Mouse (Mus musculus) left cerebral cortex, postnatal 4 days (tissue): ENCODE measurements around the gene Ovol3. TPM values are rescaled to one million over a fixed set of nuclear protein-coding genes. Genes with fewer than 3 reads are reported as not detected.

Experiments used
- DNase-seq: peaks from one replicate; pipeline ENCODE4 v3.0.0-alpha.2; 2022
- intact Hi-C: fragments of 180-260 bp; cut with DNase I; formaldehyde crosslinking; loops from one replicate; pipeline ENCODE4 v1.15.1; 2025
- total RNA-seq, 2 experiments: library from RNA; stranded (reverse); gene quantifications; 2 replicates each; pipeline ENCODE4 v1.2.3; 2021

Ovol3 gene
- total RNA-seq, 2 experiments from 2014 or later = not detected

DNA sequence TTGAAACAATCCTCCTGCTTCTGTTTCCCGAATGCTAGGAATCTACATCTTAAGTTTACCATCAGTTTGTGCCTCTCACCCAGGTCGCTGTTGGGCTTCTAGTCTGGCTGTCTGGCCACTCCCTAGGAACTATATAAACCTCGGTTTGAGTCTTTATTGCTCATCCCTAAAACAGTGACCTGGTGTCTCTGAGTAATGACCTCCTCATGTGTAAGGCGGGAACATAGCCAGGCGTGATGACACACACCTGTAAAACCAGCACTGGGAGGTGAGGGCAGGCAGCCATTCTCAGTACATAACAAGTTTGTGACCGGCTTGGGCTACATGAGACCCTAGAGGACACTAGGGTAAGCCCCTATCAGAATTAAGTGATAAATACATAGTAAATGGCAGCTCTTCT is 40.1 kb downstream of the Ovol3 start:
- intact Hi-C loops = no loop called here
- DNase-seq = no peak

DNA sequence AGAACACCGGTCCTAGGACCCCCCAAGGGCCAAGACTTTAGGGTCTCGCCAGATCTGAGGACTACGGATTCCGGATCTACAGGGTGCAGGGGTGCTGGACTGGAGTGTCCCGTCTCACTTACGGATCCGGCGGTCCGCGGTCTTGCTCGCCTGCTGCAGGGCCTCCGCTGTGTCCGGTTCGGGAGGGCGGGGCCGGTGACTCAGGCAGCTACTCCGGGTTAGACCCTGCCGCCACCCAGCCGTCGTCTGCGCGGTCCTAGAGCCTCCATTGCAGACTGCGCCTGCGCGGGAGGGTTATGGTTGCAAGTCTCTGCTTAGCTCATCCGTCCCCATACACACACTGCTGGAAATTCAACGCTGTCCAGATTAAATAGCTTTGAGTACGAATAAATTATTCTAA is 40.6 kb downstream of the Ovol3 start:
- intact Hi-C loops = no loop called here
- DNase-seq = peak; percentile 97

DNA sequence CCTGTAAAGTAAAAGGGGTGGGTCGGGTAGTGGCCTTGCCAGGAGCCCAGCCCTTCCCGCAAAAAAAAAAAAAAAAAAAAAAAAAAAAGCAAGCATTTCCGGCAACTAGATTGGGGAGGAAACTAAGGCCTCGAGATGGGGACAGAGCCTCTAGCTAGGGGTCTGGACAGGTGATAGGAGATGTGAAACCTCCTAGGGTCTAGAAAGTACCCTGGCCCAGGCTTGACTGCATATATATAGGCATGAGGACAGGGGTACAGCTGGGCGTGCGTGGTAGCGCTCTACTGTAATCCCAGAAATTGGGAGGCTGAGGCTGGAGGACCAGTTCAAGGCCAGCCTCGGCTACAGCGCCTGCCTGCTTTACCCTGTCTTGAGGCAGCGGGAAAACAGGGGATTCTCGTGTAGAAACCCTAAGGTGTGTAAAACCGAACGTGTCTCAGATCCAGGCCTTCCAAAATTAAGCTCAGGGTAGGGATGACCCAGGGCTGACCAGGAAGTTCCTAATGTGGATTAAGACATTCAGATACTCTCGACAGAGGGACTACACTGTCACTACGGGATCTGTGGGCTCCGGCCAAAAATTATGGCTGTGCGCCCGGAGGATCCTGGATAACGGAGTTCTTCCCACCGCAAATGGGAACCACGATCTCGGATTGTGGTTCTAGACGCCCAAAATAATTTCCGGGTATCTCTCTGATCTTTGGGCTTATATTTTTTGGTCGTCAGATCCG is 41.3 kb downstream of the Ovol3 start:
- intact Hi-C loops = no loop called here
- peak; percentile 56 for DNase-seq

DNA sequence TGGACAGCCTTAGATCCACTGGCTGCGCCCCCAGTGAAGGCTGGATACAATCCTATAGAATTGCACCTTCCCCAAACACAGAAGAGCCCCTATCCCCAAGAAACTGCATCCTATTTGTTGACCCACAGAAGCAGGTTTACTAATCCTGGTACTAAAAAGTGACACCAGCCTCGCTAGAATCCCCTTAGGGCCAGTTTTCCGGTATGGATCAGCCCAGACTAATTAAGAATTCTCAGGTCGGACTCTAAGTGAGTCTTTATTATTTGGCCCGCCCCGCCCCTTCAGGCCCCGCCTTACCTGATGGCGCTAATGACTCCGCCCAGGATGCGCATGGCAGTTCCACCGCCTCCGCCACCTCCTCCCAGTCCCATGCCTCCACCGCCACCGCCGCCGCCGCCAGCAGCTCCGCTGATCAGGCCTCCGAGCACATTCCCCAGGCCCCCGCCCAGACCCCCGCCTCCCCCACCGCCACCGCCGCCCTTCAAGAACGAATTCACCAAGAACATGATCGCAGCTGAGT is 41.9 kb downstream of the Ovol3 start:
- DNase-seq = peak; percentile 73

DNA sequence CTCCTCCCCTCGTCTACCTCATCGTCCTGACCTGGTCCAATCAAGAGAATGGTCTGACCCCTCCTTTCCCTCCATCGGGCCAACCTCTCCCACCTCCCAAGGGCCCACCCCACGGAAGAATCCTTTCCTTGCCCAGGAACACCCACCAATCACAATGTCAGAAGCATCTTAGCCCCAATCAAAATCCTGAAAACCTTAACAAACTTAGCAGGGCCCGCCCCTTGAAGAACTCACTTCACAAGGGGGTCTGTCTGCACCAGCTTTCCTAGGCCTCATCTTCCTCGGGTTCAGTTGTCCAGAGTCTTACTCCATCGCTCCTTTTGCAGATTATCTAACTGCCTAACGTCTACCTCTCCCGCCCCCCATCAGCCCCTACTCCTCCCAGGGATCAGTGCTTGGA is 42.5 kb downstream of the Ovol3 start:
- no peak for DNase-seq
- intact Hi-C loops = no loop called here

More for the DNA sequence above, 41.9 kb downstream of the Ovol3 start:
- intact Hi-C loops = no loop called here

DNA sequence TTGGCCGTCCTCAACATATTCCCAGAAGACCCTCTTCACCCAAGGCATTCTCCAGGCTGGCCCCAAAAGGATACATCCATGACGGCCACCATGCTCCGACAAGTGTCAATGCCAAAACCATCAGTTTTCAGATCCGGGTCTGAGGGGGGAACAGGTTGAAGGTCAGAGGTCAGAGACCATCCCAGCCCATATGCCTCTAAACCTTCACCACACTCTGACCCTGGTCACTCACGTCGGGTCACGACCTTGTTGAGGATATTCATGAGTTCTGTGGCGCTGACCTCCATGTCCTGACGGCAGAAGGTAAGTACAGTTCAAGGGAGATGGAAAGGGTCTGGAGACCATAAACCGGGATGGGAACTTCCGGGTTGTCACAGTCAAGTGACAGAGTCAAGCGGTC is 43.4 kb downstream of the Ovol3 start:
- intact Hi-C loops = no loop called here
- DNase-seq = no peak

DNA sequence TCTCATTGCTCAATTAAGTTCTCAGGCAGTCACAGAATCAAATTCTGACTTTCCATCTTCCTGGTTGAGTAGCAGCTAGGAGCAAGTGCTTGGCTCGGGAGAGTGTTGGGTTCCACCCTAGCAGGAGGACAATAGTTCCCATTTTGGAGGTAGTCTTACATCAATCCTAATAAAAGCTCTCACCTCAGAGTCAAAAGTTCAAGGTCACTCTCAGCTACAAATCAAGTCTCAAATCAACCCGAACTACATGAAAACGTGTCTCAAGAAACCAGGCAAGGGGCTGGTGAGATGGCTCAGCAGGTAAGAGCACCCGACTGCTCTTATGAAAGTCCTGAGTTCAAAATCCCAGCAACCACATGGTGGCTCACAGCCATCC is 46.4 kb downstream of the Ovol3 start:
- intact Hi-C loops = no loop called here

DNA sequence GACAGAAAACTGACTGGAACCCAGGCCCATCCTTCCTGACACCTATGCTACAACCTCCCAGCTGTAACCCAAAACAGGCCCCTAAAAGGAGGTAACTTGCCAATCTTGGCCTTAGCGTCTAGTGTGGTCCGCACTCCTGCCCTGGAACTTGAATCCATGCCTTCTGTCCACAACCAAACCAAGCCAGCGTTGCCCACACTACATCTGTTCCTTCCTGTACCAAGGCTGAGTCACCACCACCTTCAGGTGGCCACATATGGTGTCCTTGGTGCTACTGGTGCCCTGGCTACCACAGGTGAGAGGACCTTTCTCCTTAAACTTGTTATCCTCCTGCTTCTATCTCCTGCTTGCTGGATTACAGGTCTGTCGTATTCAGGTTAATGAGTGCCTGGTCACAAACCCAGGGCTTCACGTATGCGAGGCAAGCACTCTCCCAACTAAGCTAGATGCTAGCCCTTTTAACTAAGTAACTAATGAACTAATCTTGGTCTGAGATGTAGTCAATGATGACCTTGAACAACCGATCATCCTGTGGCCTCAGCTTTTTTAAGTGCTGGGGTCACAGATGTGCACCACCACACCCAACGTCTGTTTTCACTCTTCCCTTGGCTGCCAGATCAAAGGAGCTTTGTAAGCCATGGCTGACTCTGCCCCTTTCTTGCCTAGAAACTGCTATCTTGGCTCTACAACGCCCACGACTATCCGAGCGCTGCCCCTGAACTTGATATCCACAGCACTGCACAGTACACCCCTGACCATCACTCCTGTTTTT is 47.0 kb downstream of the Ovol3 start:
- DNase-seq = no peak
- intact Hi-C loops = no loop called here

More for the DNA sequence above, 46.4 kb downstream of the Ovol3 start:
- no peak for DNase-seq

DNA sequence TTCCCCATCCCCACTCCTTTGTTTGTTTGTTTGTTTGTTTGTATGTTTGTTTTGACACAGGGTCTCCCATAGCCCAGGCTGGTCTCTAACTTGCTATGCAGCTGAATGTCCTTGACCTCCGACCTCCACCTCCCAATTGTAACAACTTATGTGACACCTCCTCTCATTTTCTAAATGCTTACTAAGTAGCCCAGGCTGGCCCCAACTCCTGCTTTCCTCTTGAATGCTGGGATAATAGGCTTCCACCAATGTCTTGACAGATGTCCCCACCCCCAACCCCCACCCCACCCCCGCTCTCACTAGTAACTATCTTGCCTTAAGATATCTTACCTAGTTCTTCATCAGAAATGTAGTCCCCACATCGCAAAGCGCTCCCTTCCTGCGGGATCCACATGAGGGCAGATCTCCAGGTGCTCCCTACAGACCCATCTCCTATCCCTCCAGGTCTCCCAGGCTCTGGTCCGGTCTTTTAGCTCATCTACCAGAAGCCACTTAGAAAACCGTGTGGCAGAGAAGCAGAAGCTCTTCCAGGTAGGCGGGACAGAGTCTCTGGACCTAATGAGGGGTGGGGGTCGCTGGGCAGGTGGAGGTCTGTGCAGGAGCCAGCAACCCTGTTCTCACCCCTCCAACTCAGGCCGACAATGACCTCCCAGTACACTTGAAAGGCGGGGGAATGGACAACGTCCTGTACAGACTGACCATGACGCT is 50.7 kb downstream of the Ovol3 start:
- intact Hi-C loops = loop anchor here (5.0 kb wide), 1 partner anchor 33 kb away; no protein-coding TSS in a partner anchor

DNA sequence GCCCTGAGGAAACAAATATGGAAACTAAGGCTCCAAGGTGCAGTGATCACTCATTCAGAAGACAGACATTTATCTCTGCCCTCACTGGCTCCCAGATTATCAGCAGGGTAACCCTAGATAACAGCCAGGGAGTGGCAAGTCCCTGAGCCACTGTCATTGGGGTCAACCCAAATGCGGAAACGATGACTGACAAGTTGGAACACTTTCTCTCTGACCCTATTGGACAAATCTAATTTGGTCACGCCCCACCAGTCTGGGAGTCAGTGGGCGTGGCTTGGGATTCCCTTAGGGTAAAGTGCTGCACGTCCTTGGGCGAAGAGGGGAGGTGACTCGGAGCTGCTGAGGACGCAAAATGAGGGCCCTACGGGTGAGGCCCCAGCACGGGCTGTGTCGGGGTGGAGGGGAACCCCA is 51.6 kb downstream of the Ovol3 start, which contains the start of gene Cox7a1:
Gene Cox7a1 (plus strand): TSS at position 266 of the 411 bp plus-strand sequence.
- intact Hi-C loops = loop anchor here (5.0 kb wide), 1 partner anchor 33 kb away; no protein-coding TSS in a partner anchor
- DNase-seq = peak; percentile 66

More for the DNA sequence above, 50.7 kb downstream of the Ovol3 start:
- DNase-seq = no peak

Other genes with a start within 250 kb of the Ovol3 start
- gene Zfp14, start 184.3 kb downstream of the Ovol3 start, total RNA-seq = 10 to 100 TPM; 10.9 to 11.5 TPM
- gene Zfp82, start 162.8 kb downstream of the Ovol3 start, total RNA-seq = 1 to 10 TPM; 4.6 to 8.5 TPM
- 1 to 10 TPM in 1 of 2 experiments, not detected in 1; 1.9 TPM for gene Gm26920, start 145.3 kb downstream of the Ovol3 start, total RNA-seq
- 10 to 100 TPM; 12.9 to 17.3 TPM for gene Zfp566, start 145.2 kb downstream of the Ovol3 start, total RNA-seq
- gene Zfp260, start 140.9 kb downstream of the Ovol3 start, total RNA-seq = 10 to 100 TPM; 64.8 to 65.3 TPM
- 10 to 100 TPM; 33.0 to 33.9 TPM for gene Zfp382, start 113.8 kb downstream of the Ovol3 start, total RNA-seq
- 10 to 100 TPM; 66.8 to 68.1 TPM for gene Zfp146, start 66.0 kb downstream of the Ovol3 start, total RNA-seq
- 1 to 10 TPM; 1.5 to 2.0 TPM for gene Cox7a1, start 51.6 kb downstream of the Ovol3 start, total RNA-seq
- 100 to 1,000 TPM; 193 to 198 TPM for gene Capns1, start 36.9 kb downstream of the Ovol3 start, total RNA-seq
- gene Polr2i, start 3.8 kb downstream of the Ovol3 start, total RNA-seq = 10 to 100 TPM; 94.9 to 96.9 TPM
- 100 to 1,000 TPM; 229 to 238 TPM for gene Tbcb, start 3.5 kb downstream of the Ovol3 start, total RNA-seq
- under 1 TPM; 0.40 to 0.54 TPM for gene Thap8, start 44.4 kb upstream of the Ovol3 start, total RNA-seq
- 1 to 10 TPM; 5.0 to 5.5 TPM for gene Wdr62, start 44.7 kb upstream of the Ovol3 start, total RNA-seq
- 100 to 1,000 TPM; 403 to 414 TPM for gene Clip3, start 56.0 kb upstream of the Ovol3 start, total RNA-seq
- gene Alkbh6, start 73.0 kb upstream of the Ovol3 start, total RNA-seq = 10 to 100 TPM; 42.0 to 44.2 TPM
- gene Syne4, start 79.1 kb upstream of the Ovol3 start, total RNA-seq = 1 to 10 TPM; 6.9 to 8.3 TPM
- gene E130208F15Rik, start 86.0 kb upstream of the Ovol3 start, total RNA-seq = under 1 TPM; 0.58 to 0.66 TPM
- gene Sdhaf1, start 88.2 kb upstream of the Ovol3 start, total RNA-seq = 1 to 10 TPM; 7.1 to 7.4 TPM
- 10 to 100 TPM; 46.3 to 50.7 TPM for gene Lrfn3, start 127.0 kb upstream of the Ovol3 start, total RNA-seq
- 10 to 100 TPM; 10.4 to 11.0 TPM for gene Tyrobp, start 178.0 kb upstream of the Ovol3 start, total RNA-seq
- not detected for gene Hcst, start 184.1 kb upstream of the Ovol3 start, total RNA-seq
- gene Nfkbid, start 186.0 kb upstream of the Ovol3 start, total RNA-seq = 1 to 10 TPM; 2.1 to 3.0 TPM
- 100 to 1,000 TPM; 739 to 767 TPM for gene Aplp1, start 209.8 kb upstream of the Ovol3 start, total RNA-seq
- gene Kirrel2, start 222.0 kb upstream of the Ovol3 start, total RNA-seq = under 1 TPM; 0.26 to 0.56 TPM
- under 1 TPM in 1 of 2 experiments, not detected in 1; 0.08 TPM for gene Nphs1, start 222.6 kb upstream of the Ovol3 start, total RNA-seq